Mouse (Mus musculus) heart, embryonic 11.5 days (tissue): ENCODE results near the gene Mn1. TPM values are rescaled to one million over a fixed set of nuclear protein-coding genes. Genes with fewer than 3 reads are reported as not detected.

Experiments used
- ATAC-seq: fragments of 200-750 bp; cut with Nextera tagmentation; replicated peaks from 2 replicates; pipeline ENCODE4 v1.8.0; 2017; ENCODE audit warnings: moderate library complexity; ENCODE audit not compliant: insufficient number of reproducible peaks, low FRiP score, low TSS enrichment
- H3K27ac ChIP-seq: fragments of 300-500 bp; sonication (generic); 2 replicates; pipeline ENCODE4 v1.5.1; 2014; ENCODE audit warnings: mild to moderate bottlenecking, low read depth, low read length
- H3K27me3 ChIP-seq: fragments of 300-500 bp; sonication (generic); 2 replicates; pipeline ENCODE4 v1.6.1; 2014; ENCODE audit warnings: mild to moderate bottlenecking, low read length, mixed read lengths; ENCODE audit not compliant: control insufficient read depth, insufficient read depth
- H3K36me3 ChIP-seq: fragments of 300-500 bp; sonication (generic); 2 replicates; pipeline ENCODE4 v1.6.1; 2014; ENCODE audit warnings: mild to moderate bottlenecking, low read length, moderate library complexity, mixed read lengths; ENCODE audit not compliant: control insufficient read depth, insufficient read depth
- H3K4me1 ChIP-seq: fragments of 300-500 bp; sonication (generic); 2 replicates; pipeline ENCODE4 v1.6.1; 2014; ENCODE audit warnings: low read length; ENCODE audit not compliant: control insufficient read depth, insufficient read depth
- H3K4me2 ChIP-seq: fragments of 300-500 bp; sonication (generic); 2 replicates; pipeline ENCODE4 v1.6.1; 2014; ENCODE audit warnings: mild to moderate bottlenecking, moderate library complexity
- H3K4me3 ChIP-seq: fragments of 300-500 bp; sonication (generic); 2 replicates; pipeline ENCODE4 v1.5.1; 2014; ENCODE audit warnings: low read depth, low read length
- H3K9ac ChIP-seq: fragments of 300-500 bp; sonication (generic); 2 replicates; pipeline ENCODE4 v1.6.1; 2014; ENCODE audit warnings: mild to moderate bottlenecking, low read depth, low read length, moderate library complexity
- H3K9me3 ChIP-seq: fragments of 300-500 bp; sonication (generic); replicated peaks from 2 replicates; pipeline ENCODE4 v1.6.1; 2016; ENCODE audit warnings: low read length; ENCODE audit not compliant: control insufficient read depth
- WGBS: fragments of 180-500 bp; shearing (Covaris S2); extraction: QIAGEN DNeasy Blood & Tissue Kit; methylation state at CpG from one replicate; pipeline ENCODE4 v1.1.7; 2014; ENCODE audit not compliant: insufficient replicate concordance; 5-methylcytosine and 5-hydroxymethylcytosine counted together
- polyA plus RNA-seq: library from polyadenylated mRNA; unstranded; fragments of >200 nt; fragmentation: Nextera tagmentation; extraction: Ambion mirVana; gene quantifications from 2 replicates; pipeline ENCODE4 v1.2.1, GENCODE M21; 2014

Mn1 gene
- polyA plus RNA-seq, 1 experiment from 2014 or later: 6.6 TPM

- no peak overlapping the region for H3K27ac ChIP-seq
- H3K4me1 ChIP-seq: peaks cover 11% of the 10 kb centered on the region
- no peaks in the 10 kb centered on the region for H3K36me3 ChIP-seq
- no peak for ATAC-seq
- no peak overlapping the region for H3K4me3 ChIP-seq
- H3K27me3 ChIP-seq: peaks cover 9% of the 10 kb centered on the region; the same call in 1 of the 2 replicates
- H3K9me3 ChIP-seq: no peaks in the 10 kb centered on the region
- H3K9ac ChIP-seq: no peak overlapping the region
- 83% methylated on average over 6 of the region's 6 CpGs for WGBS
- H3K4me2 ChIP-seq: no peak overlapping the region
Observed at GRCm38 (mm10) chr5:111402651-111402996, 14.5 kb upstream of the Mn1 start.

- H3K4me1 ChIP-seq: peaks cover 22% of the 10 kb centered on the region
- no peak overlapping the region for H3K4me2 ChIP-seq
- no peak overlapping the region for H3K9ac ChIP-seq
Observed at GRCm38 (mm10) chr5:111404721-111405120, 12.4 kb upstream of the Mn1 start.

GRCm38 (mm10) chr5:111408470-111409105, 8.6 kb upstream of the Mn1 start:
- ATAC-seq: peak; percentile 33; the same call in 1 of the 2 replicates
- Histone ChIP-seq H3K9me3 (no peaks in the 10 kb centered on the region), H3K36me3 (no peaks in the 10 kb centered on the region), H3K4me2 (peak overlapping the region; percentile 45), H3K27ac (peak overlapping the region; percentile 50), H3K4me1 (peaks cover 26% of the 10 kb centered on the region), H3K4me3 (no peak overlapping the region), H3K9ac (peak overlapping the region; percentile 56; the same call in 1 of the 2 replicates), H3K27me3 (peaks cover 16% of the 10 kb centered on the region)
- 8% methylated on average over 14 of the region's 14 CpGs for WGBS

More at GRCm38 (mm10) chr5:111404721-111405120, 12.4 kb upstream of the Mn1 start:
- no peak for ATAC-seq
- H3K9me3 ChIP-seq: no peaks in the 10 kb centered on the region
- H3K4me3 ChIP-seq: no peak overlapping the region
- H3K27ac ChIP-seq: no peak overlapping the region
- H3K36me3 ChIP-seq: no peaks in the 10 kb centered on the region
- 78% methylated on average over 6 of the region's 6 CpGs for WGBS
- H3K27me3 ChIP-seq: peaks cover 9% of the 10 kb centered on the region; the same call in 1 of the 2 replicates

GRCm38 (mm10) chr5:111409412-111410044, 7.6 kb upstream of the Mn1 start:
- H3K27me3 ChIP-seq: peaks cover 16% of the 10 kb centered on the region
- no peaks in the 10 kb centered on the region for H3K36me3 ChIP-seq
- H3K4me3 ChIP-seq: no peak overlapping the region
- 0% methylated on average over 1 of the region's 1 CpGs for WGBS
- no peak overlapping the region for H3K4me2 ChIP-seq
- ATAC-seq: no peak
- H3K9me3 ChIP-seq: no peaks in the 10 kb centered on the region
- H3K27ac ChIP-seq: 0 out of 2 replicates have a peak overlapping the region, but pooled peaks have one; percentile 50
- no peak overlapping the region for H3K9ac ChIP-seq
- H3K4me1 ChIP-seq: peaks cover 29% of the 10 kb centered on the region

- Histone ChIP-seq H3K36me3 (no peaks in the 10 kb centered on the region), H3K4me2 (no peak overlapping the region), H3K27ac (no peak overlapping the region), H3K4me1 (peaks cover 29% of the 10 kb centered on the region), H3K27me3 (peaks cover 14% of the 10 kb centered on the region), H3K9ac (no peak overlapping the region), H3K4me3 (no peak overlapping the region), H3K9me3 (no peaks in the 10 kb centered on the region)
- ATAC-seq: no peak
- 42% methylated on average over 3 of the region's 3 CpGs for WGBS
Observed at GRCm38 (mm10) chr5:111410665-111411064, 6.5 kb upstream of the Mn1 start.

GRCm38 (mm10) chr5:111414192-111414591, 3.0 kb upstream of the Mn1 start:
- Histone ChIP-seq H3K9me3 (no peaks in the 10 kb centered on the region), H3K4me2 (no peak overlapping the region), H3K4me3 (no peak overlapping the region), H3K27ac (no peak overlapping the region), H3K9ac (no peak overlapping the region), H3K4me1 (peaks cover 26% of the 10 kb centered on the region), H3K27me3 (peaks cover 21% of the 10 kb centered on the region), H3K36me3 (no peaks in the 10 kb centered on the region)
- no peak; the same call in 1 of the 2 replicates for ATAC-seq
- 0% methylated on average over 5 of the region's 5 CpGs for WGBS

- 0 out of 2 replicates have a peak overlapping the region, but pooled peaks have one; percentile 22 for H3K9ac ChIP-seq
- H3K27me3 ChIP-seq: peaks cover 27% of the 10 kb centered on the region
- H3K4me3 ChIP-seq: no peak overlapping the region; the same call in 1 of the 2 replicates
- no peak overlapping the region; the same call in 1 of the 2 replicates for H3K4me2 ChIP-seq
- H3K36me3 ChIP-seq: no peaks in the 10 kb centered on the region
- H3K9me3 ChIP-seq: no peaks in the 10 kb centered on the region
- ATAC-seq: no peak
- no peak overlapping the region for H3K27ac ChIP-seq
- WGBS: 39% methylated on average over 4 of the region's 4 CpGs
- H3K4me1 ChIP-seq: peaks cover 27% of the 10 kb centered on the region
Observed at GRCm38 (mm10) chr5:111414770-111415249, 2.4 kb upstream of the Mn1 start.

GRCm38 (mm10) chr5:111415575-111415974, 1.6 kb upstream of the Mn1 start:
- H3K9ac ChIP-seq: peak overlapping the region; percentile 88; the same call in 1 of the 2 replicates

More at GRCm38 (mm10) chr5:111415575-111415974, 1.6 kb upstream of the Mn1 start:
- peaks cover 30% of the 10 kb centered on the region for H3K27me3 ChIP-seq
- H3K9me3 ChIP-seq: no peaks in the 10 kb centered on the region
- H3K4me1 ChIP-seq: peaks cover 28% of the 10 kb centered on the region
- H3K4me2 ChIP-seq: peak overlapping the region; percentile 97
- no peak overlapping the region for H3K27ac ChIP-seq
- peak overlapping the region; percentile 77 for H3K4me3 ChIP-seq
- ATAC-seq: no peak
- 2% methylated on average over 14 of the region's 14 CpGs for WGBS
- H3K36me3 ChIP-seq: no peaks in the 10 kb centered on the region
